Mouse (Mus musculus) liver, embryonic 15.5 days (tissue): Measurements from ENCODE around the gene BC025920. TPM values are rescaled to one million over a fixed set of nuclear protein-coding genes. Genes with fewer than 3 reads are reported as not detected.

Source experiments
- ATAC-seq: fragments of 200-750 bp; cut with Nextera tagmentation; 2 replicates; pipeline ENCODE4 v1.8.0; 2017; ENCODE audit warnings: moderate number of reproducible peaks, mild to moderate bottlenecking, moderate library complexity; ENCODE audit not compliant: insufficient read depth
- H3K27ac ChIP-seq: fragments of 300-500 bp; sonication (generic); replicated peaks from 2 replicates; pipeline ENCODE4 v1.5.1; 2015; ENCODE audit warnings: mild to moderate bottlenecking, inconsistent platforms
- H3K27me3 ChIP-seq: fragments of 300-500 bp; sonication (generic); 2 replicates; pipeline ENCODE4 v1.6.1; 2015; ENCODE audit warnings: mild to moderate bottlenecking, inconsistent platforms
- H3K36me3 ChIP-seq: fragments of 300-500 bp; sonication (generic); replicated peaks from 2 replicates; pipeline ENCODE4 v1.6.1; 2015; ENCODE audit warnings: moderate library complexity, mild to moderate bottlenecking, inconsistent platforms
- H3K4me1 ChIP-seq: fragments of 300-500 bp; sonication (generic); replicated peaks from 2 replicates; pipeline ENCODE4 v1.6.1; 2015; ENCODE audit warnings: inconsistent platforms
- H3K4me2 ChIP-seq: fragments of 300-500 bp; sonication (generic); 2 replicates; pipeline ENCODE4 v1.6.1; 2015; ENCODE audit warnings: moderate library complexity, mild to moderate bottlenecking, inconsistent platforms
- H3K4me3 ChIP-seq: fragments of 300-500 bp; sonication (generic); replicated peaks from 2 replicates; pipeline ENCODE4 v1.5.1; 2015; ENCODE audit warnings: mild to moderate bottlenecking, inconsistent platforms
- H3K9ac ChIP-seq: fragments of 300-500 bp; sonication (generic); 2 replicates; pipeline ENCODE4 v1.6.1; 2015; ENCODE audit warnings: moderate library complexity, mild to moderate bottlenecking, inconsistent platforms
- H3K9me3 ChIP-seq: fragments of 300-500 bp; sonication (generic); replicated peaks from 2 replicates; pipeline ENCODE4 v1.6.1; 2016; ENCODE audit warnings: inconsistent platforms
- WGBS: fragments of 180-500 bp; shearing (Covaris S2); methylation state at CpG from one replicate; pipeline ENCODE4 v1.1.7; 2015; ENCODE audit warnings: mixed read lengths; ENCODE audit not compliant: insufficient replicate concordance; 5-methylcytosine and 5-hydroxymethylcytosine counted together
- polyA plus RNA-seq: library from polyadenylated mRNA; unstranded; fragments of >200 nt; fragmentation: Nextera tagmentation; extraction: Ambion mirVana; gene quantifications from 2 replicates; pipeline ENCODE4 v1.2.1, GENCODE M21; 2015

Gene BC025920
- polyA plus RNA-seq, 1 experiment from 2014 or later = 0.24 TPM

GRCm38 (mm10) chr10:81605666-81605973 is 450 bp upstream of the BC025920 start:
- Histone ChIP-seq H3K4me2 (peak overlapping the region; percentile 85), H3K36me3 (no peaks in the 10 kb centered on the region), H3K9me3 (no peaks in the 10 kb centered on the region), H3K27me3 (no peaks in the 10 kb centered on the region), H3K27ac (peak overlapping the region; percentile 96), H3K4me1 (peaks cover 49% of the 10 kb centered on the region), H3K4me3 (peak overlapping the region; percentile 69), H3K9ac (peak overlapping the region; percentile 59)
- peak; percentile 9 for ATAC-seq
- 2% methylated on average over 14 of the region's 14 CpGs for WGBS

- Histone ChIP-seq H3K4me3 (no peak overlapping the region), H3K9me3 (no peaks in the 10 kb centered on the region), H3K36me3 (no peaks in the 10 kb centered on the region), H3K9ac (no peak overlapping the region), H3K4me1 (peaks cover 26% of the 10 kb centered on the region), H3K27me3 (no peaks in the 10 kb centered on the region; the same call in 1 of the 2 replicates), H3K27ac (no peak overlapping the region), H3K4me2 (no peak overlapping the region)
- 84% methylated on average over 1 of the region's 1 CpGs for WGBS
- no peak for ATAC-seq
Observed at GRCm38 (mm10) chr10:81608308-81608707, 2.2 kb downstream of the BC025920 start.

- Histone ChIP-seq H3K9ac (no peak overlapping the region), H3K9me3 (no peaks in the 10 kb centered on the region), H3K4me1 (no peaks in the 10 kb centered on the region), H3K36me3 (no peaks in the 10 kb centered on the region), H3K27me3 (no peaks in the 10 kb centered on the region; the same call in 1 of the 2 replicates), H3K4me2 (no peak overlapping the region), H3K27ac (no peak overlapping the region), H3K4me3 (no peak overlapping the region)
- no peak for ATAC-seq
- 55% methylated on average over 3 of the region's 3 CpGs for WGBS
Observed at GRCm38 (mm10) chr10:81612779-81613178, 6.7 kb downstream of the BC025920 start.

DNA sequence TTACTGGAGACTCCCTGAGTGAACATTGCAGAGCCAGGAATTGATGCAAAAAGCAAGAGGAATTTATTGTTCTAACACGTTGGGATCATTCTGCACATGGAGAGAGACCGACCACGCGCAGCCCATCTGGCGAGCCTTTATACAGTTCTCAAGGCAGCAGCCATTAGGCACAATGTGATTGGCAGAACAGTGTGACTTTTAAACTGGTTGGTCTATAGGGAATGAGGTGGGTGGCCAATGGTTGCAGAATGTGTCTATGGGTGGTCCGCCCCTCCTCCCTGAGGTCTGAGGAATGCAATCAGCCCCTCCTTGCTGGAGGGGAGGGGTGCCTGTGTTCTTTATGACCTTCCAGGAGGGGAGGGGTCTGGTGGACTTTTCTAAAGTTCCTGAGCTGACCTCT is 9.4 kb downstream of the BC025920 start:
- Histone ChIP-seq H3K27ac (no peak overlapping the region), H3K4me2 (no peak overlapping the region), H3K4me1 (no peaks in the 10 kb centered on the region), H3K9ac (no peak overlapping the region), H3K9me3 (no peaks in the 10 kb centered on the region), H3K36me3 (no peaks in the 10 kb centered on the region), H3K4me3 (no peak overlapping the region), H3K27me3 (no peaks in the 10 kb centered on the region; the same call in 1 of the 2 replicates)
- 71% methylated on average over 6 of the region's 6 CpGs for WGBS
- no peak for ATAC-seq

DNA sequence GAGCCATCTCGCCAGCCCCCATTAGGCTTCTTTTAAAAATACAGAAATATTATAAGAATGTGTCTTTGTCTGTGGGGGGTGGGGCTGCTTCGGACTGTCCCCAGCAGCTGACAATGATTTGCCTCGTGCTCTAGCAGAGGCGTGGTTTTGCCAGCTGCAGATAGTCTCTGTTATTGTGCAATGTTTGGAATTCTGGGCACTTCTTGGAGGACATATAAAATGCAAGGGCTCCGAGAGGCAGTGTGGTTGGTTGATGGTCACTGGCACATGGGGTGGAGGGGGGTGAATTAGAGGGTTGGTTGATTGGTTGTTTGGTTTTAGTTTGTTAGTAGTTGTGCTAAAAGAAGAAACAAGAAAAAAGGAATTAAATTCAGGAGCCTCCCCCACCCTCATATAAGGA is 13.9 kb downstream of the BC025920 start:
- peaks cover 4% of the 10 kb centered on the region; the same call in 1 of the 2 replicates for H3K36me3 ChIP-seq
- no peaks in the 10 kb centered on the region for H3K27me3 ChIP-seq
- H3K9me3 ChIP-seq = no peaks in the 10 kb centered on the region
- WGBS = 56% methylated on average over 5 of the region's 5 CpGs
- no peak overlapping the region for H3K27ac ChIP-seq
- no peak overlapping the region for H3K4me2 ChIP-seq
- no peak overlapping the region for H3K9ac ChIP-seq
- ATAC-seq = no peak
- peaks cover 12% of the 10 kb centered on the region for H3K4me1 ChIP-seq
- no peak overlapping the region for H3K4me3 ChIP-seq

DNA sequence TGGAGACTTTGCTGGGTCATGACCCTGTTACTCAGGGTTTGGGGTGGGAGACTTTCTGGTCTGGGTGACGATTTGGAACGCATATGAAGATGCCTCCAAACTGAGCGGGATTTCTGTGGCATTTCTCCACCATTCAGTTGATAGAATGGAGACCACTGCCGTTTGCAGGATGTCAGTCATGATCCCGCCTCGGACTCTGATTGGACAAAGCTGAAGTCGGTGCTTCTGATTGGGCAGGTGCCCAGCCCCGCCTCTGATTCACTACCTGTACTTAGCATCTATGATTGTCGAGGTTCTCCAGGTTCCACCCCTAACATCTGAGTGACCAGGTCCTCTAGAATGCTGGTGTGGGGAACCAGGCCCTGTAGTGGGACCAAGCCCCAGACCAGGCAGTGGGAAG is 14.7 kb downstream of the BC025920 start:
- Histone ChIP-seq H3K36me3 (peaks cover 4% of the 10 kb centered on the region; the same call in 1 of the 2 replicates), H3K9ac (no peak overlapping the region), H3K9me3 (no peaks in the 10 kb centered on the region), H3K27ac (no peak overlapping the region), H3K4me3 (no peak overlapping the region), H3K27me3 (no peaks in the 10 kb centered on the region), H3K4me2 (no peak overlapping the region), H3K4me1 (peaks cover 12% of the 10 kb centered on the region)
- no peak for ATAC-seq
- 47% methylated on average over 9 of the region's 9 CpGs for WGBS

GRCm38 (mm10) chr10:81623441-81623840 is 17.4 kb downstream of the BC025920 start:
- no peak overlapping the region for H3K4me2 ChIP-seq
- H3K36me3 ChIP-seq = peaks cover 4% of the 10 kb centered on the region; the same call in 1 of the 2 replicates
- 47% methylated on average over 8 of the region's 8 CpGs for WGBS
- no peak overlapping the region for H3K27ac ChIP-seq
- no peak overlapping the region for H3K4me3 ChIP-seq
- ATAC-seq = no peak
- H3K4me1 ChIP-seq = peaks cover 34% of the 10 kb centered on the region
- no peak overlapping the region for H3K9ac ChIP-seq
- no peaks in the 10 kb centered on the region for H3K27me3 ChIP-seq
- H3K9me3 ChIP-seq = no peaks in the 10 kb centered on the region

- H3K4me2 ChIP-seq = peak overlapping the region; percentile 93
- ATAC-seq = no peak
- H3K9me3 ChIP-seq = no peaks in the 10 kb centered on the region
- peak overlapping the region; percentile 72 for H3K9ac ChIP-seq
- 78% methylated on average over 22 of the region's 22 CpGs for WGBS
- peaks cover 4% of the 10 kb centered on the region; the same call in 1 of the 2 replicates for H3K36me3 ChIP-seq
- H3K27me3 ChIP-seq = no peaks in the 10 kb centered on the region
- peak overlapping the region; percentile 73 for H3K4me3 ChIP-seq
- peak overlapping the region; percentile 92 for H3K27ac ChIP-seq
- peaks cover 35% of the 10 kb centered on the region for H3K4me1 ChIP-seq
Observed at GRCm38 (mm10) chr10:81626101-81626993, 20.3 kb downstream of the BC025920 start.

DNA sequence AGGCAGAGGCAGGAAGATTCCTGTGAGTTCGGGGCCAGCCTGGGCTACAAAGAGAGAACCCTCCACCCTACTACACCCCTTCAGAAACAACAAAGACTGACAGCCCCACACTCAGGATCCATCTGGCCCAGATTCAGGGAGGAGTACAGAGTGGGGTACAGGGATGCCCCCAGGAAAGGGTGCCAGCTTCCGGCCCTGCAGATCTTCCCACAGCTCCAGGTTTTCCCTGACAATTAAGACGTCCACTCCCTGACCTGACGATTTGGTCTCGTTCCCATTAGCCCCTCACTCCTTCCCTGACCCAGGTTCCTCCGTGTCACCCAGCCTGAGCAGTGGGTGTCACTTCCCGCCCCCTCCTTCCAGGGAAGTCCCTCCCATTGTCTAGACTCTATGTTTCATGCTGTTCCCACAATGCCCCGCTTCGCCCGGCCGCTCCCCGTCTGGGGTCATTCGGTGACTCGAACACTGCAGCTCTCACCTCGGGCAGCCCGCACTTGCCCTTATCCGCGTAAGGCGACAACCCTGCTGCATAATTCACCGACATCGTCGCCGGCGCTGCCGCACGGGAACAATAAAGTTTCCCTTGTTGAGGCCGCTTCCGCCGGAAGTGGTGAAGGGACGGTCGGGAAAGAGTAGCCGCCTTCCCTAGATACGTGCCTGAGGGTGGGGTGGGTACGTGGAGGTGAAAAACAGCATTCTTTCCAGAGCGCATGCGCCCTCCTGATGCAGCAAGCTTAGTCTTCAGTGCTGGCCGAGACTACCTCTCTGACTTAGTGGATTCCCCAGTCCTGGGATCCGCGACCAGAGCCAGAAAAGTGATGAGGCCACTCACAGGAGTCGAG is 21.1 kb downstream of the BC025920 start, which contains the start of gene Sirt6:
TSS of gene Sirt6 (minus strand) at position 804 of the 842 bp plus-strand sequence.
- peak; percentile 89 for ATAC-seq
- H3K9ac ChIP-seq = peak within 1 kb of the TSS; percentile 72
- H3K4me2 ChIP-seq = peak within 1 kb of the TSS; percentile 93
- H3K36me3 ChIP-seq = peaks cover 4% of the 10 kb centered on the region; the same call in 1 of the 2 replicates
- H3K27me3 ChIP-seq = no peaks in the 10 kb centered on the region
- H3K27ac ChIP-seq = peak within 1 kb of the TSS; percentile 92
- H3K4me3 ChIP-seq = peak within 1 kb of the TSS; percentile 73
- no peaks in the 10 kb centered on the region for H3K9me3 ChIP-seq
- H3K4me1 ChIP-seq = peaks cover 35% of the 10 kb centered on the region
- 4% methylated on average over 40 of the region's 40 CpGs for WGBS

DNA sequence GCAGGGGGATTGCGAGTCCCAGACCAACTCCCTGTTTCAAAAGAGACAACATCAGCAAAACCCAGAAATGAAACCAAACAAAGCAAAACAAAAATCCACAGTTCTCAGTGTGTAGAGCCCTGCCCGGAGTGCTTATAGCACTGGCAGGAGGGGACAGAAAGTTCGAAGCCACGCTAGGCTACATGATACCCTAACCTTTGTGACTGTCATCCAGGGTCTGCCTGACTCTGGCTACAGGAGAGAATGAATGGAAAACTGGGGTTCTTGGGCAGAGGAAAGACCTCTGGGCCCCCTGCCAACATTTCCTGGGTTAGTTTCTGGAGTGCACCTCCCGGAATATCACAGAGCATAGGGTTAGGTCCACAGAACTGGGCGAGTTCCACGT is 21.8 kb downstream of the BC025920 start:
- Histone ChIP-seq H3K4me1 (peaks cover 37% of the 10 kb centered on the region), H3K4me2 (peak overlapping the region; percentile 93), H3K4me3 (peak overlapping the region; percentile 73), H3K9me3 (no peaks in the 10 kb centered on the region), H3K9ac (peak overlapping the region; percentile 72), H3K36me3 (peaks cover 4% of the 10 kb centered on the region; the same call in 1 of the 2 replicates), H3K27me3 (no peaks in the 10 kb centered on the region), H3K27ac (peak overlapping the region; percentile 92)
- WGBS = 45% methylated on average over 7 of the region's 7 CpGs
- ATAC-seq = peak; percentile 26

DNA sequence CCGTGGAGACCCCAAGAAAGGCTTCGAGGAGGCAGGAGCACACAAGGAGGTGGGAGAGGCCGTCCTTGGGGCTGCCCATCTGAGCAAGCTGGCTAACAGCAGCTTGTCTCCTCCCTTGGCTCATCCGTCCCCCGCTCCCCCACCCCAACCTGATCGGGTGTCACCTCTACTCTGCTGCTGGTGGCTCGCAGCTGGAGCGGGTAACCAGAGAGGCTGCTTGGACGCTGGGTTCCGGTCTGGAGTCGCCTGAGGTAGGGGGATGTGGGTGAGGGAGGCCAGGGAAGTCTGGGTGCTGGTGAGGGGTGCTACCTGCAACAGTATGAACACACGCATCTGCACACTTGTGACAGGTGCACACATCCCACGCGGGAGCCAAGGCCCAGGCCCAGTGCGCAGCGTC is 22.3 kb downstream of the BC025920 start, which contains the start of gene Ankrd24:
TSS of gene Ankrd24 (plus strand) at position 151 of the 400 bp plus-strand sequence.
- Histone ChIP-seq H3K36me3 (peaks cover 4% of the 10 kb centered on the region; the same call in 1 of the 2 replicates), H3K4me1 (peaks cover 39% of the 10 kb centered on the region), H3K27me3 (no peaks in the 10 kb centered on the region), H3K4me2 (peak within 1 kb of the TSS; percentile 93), H3K9me3 (no peaks in the 10 kb centered on the region), H3K4me3 (peak within 1 kb of the TSS; percentile 73), H3K27ac (peak within 1 kb of the TSS; percentile 92), H3K9ac (peak within 1 kb of the TSS; percentile 72)
- WGBS = 82% methylated on average over 16 of the region's 16 CpGs
- ATAC-seq = no peak
